In the genomic region with DNA sequence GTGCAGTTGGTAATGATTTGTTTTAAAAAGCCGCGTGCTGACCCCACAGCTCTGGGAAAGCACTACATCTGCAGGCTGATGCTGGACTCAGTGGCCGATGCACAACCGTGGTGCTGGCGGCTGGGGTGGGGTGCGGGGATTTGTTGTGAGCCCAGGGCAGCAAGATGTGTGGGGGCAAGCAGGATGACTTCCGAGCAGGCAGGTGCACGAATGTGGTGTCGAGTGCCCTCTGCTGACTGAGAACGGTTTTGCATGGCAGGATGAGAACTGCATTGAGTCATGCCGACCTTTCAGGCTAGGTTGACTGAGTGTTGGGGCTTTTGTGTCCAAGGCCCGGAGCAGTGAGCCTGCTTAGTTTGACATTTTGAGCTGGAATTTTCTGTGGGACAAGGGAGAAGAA, we compare ENCODE assay signal across 8 mouse cellular contexts. TPM values are rescaled to one million over a fixed set of nuclear protein-coding genes. Genes with fewer than 3 reads are reported as not detected.
A peak's percentile ranks its signal among the peaks of the same experiment; 100 is the strongest.
DNase-seq lines count a peak whose midpoint lies in the region; ATAC-seq lines count a peak whose summit lies in the region.

No protein-coding gene starts in this region.

- H3K9ac ChIP-seq in intestine, embryonic 14.5 days (ENCODE audit: low read length): no peak overlapping the region

- WGBS in intestine, embryonic 14.5 days: 15% methylated on average over 12 of the region's 12 CpGs

- H3K36me3 ChIP-seq in intestine, embryonic 14.5 days (ENCODE audit: control insufficient read depth, insufficient read depth, low read length): no peaks in the 10 kb centered on the region

- DNase-seq in ZHBTc4 (ENCODE audit: low read depth, low spot score): peak; percentile 89
- peak; percentile 81 to 89 for DNase-seq in cerebellum, postnatal 4 days (ENCODE audit: low spot score in 2 of 2)
- peak; percentile 76 for DNase-seq in gastrocnemius, postnatal 10 days
- peak; percentile 94 for DNase-seq in intestine, embryonic 14.5 days (ENCODE audit: low spot score)
- DNase-seq in left cerebral cortex, adult 9 months (ENCODE audit: low spot score in 2 of 2): peak; percentile 36 to 86
- peak; percentile 82 for DNase-seq in mesoderm, embryonic 11.5 days (ENCODE audit: low read depth, low spot score)
- DNase-seq in right cerebral cortex, postnatal 4 days: peak; percentile 89

- 0 out of 2 replicates have a peak, but pooled peaks cover 5% of the 10 kb centered on the region for H3K27me3 ChIP-seq in intestine, embryonic 14.5 days (replicated peaks; ENCODE audit: control insufficient read depth, insufficient read depth, low read length)

- H3K4me1 ChIP-seq in intestine, embryonic 14.5 days (replicated peaks; ENCODE audit: control insufficient read depth, insufficient read depth, low read length): no peaks in the 10 kb centered on the region

- no peak overlapping the region for H3K4me3 ChIP-seq in intestine, embryonic 14.5 days (ENCODE audit: low read depth, low read length)

- ATAC-seq in intestine, embryonic 14.5 days (replicated peaks; ENCODE audit: low FRiP score, low TSS enrichment, low read depth): no peak
- no peak for ATAC-seq in monocyte, adult 5-6 weeks (replicated peaks; ENCODE audit: insufficient number of reproducible peaks, low FRiP score, low TSS enrichment, poor library complexity, severe bottlenecking)

- H3K27ac ChIP-seq in intestine, embryonic 14.5 days (ENCODE audit: low read depth): no peak overlapping the region

- peak overlapping the region; percentile 18; the same call in 1 of the 2 replicates for H3K4me2 ChIP-seq in intestine, embryonic 14.5 days (ENCODE audit: low read length)

- no peaks in the 10 kb centered on the region for H3K9me3 ChIP-seq in intestine, embryonic 14.5 days (ENCODE audit: control insufficient read depth, low read length)

RNA-seq across cellular contexts. Expression of a gene that starts 42.4 kb away (rescaled TPM):
- under 1 TPM; 0.35 to 0.36 TPM for total RNA-seq in gastrocnemius, postnatal 10 days (2021)
- 0.05 and 0.08 TPM in 2 replicates for polyA plus RNA-seq in intestine, embryonic 14.5 days (2014; fragmentation: Nextera tagmentation; extraction: Ambion mirVana)
- 0.19 to 0.21 TPM in 2 of 3 replicates, not detected in the other for total RNA-seq in monocyte, adult 5-6 weeks (2017)
